Mouse (Mus musculus): ENCODE data around the gene Ddx4. TPM values are rescaled to one million over a fixed set of nuclear protein-coding genes. Genes with fewer than 3 reads are reported as not detected.

The Ddx4 gene
- polyA plus RNA-seq, 1 experiment from 2014 or later, result 0.79 TPM

- H3K36me3 ChIP-seq (ENCODE audit: control insufficient read depth, insufficient read depth, low read length), result no peaks in the 10 kb centered on the region
- no peak overlapping the region for H3K4me2 ChIP-seq
- DNase-seq (ENCODE audit: low spot score, missing footprints) (no peak), ATAC-seq (ENCODE audit: low FRiP score) (no peak)
- WGBS, result 90% methylated on average over 6 of the region's 6 CpGs
- H3K27me3 ChIP-seq (ENCODE audit: control insufficient read depth, insufficient read depth, low read length), result no peaks in the 10 kb centered on the region
- no peaks in the 10 kb centered on the region for H3K4me1 ChIP-seq (ENCODE audit: control insufficient read depth, insufficient read depth, low read length)
- H3K9me3 ChIP-seq (ENCODE audit: control insufficient read depth, low read length), result no peaks in the 10 kb centered on the region
- H3K27ac ChIP-seq (ENCODE audit: low read depth, low read length), result no peak overlapping the region
- H3K9ac ChIP-seq (ENCODE audit: low read length), result no peak overlapping the region
- no peak overlapping the region for H3K4me3 ChIP-seq (ENCODE audit: low read depth, low read length)
Measured at GRCm38 (mm10) chr13:112672797-112673196, 20.5 kb upstream of the Ddx4 start.

GRCm38 (mm10) chr13:112671708-112672107 lies 19.4 kb upstream of the Ddx4 start:
- Histone ChIP-seq H3K4me3 (ENCODE audit: low read depth, low read length) (no peak overlapping the region), H3K36me3 (ENCODE audit: control insufficient read depth, insufficient read depth, low read length) (no peaks in the 10 kb centered on the region), H3K27me3 (ENCODE audit: control insufficient read depth, insufficient read depth, low read length) (no peaks in the 10 kb centered on the region), H3K4me2 (no peak overlapping the region), H3K9me3 (ENCODE audit: control insufficient read depth, low read length) (no peaks in the 10 kb centered on the region), H3K4me1 (ENCODE audit: control insufficient read depth, insufficient read depth, low read length) (no peaks in the 10 kb centered on the region), H3K27ac (ENCODE audit: low read depth, low read length) (no peak overlapping the region), H3K9ac (ENCODE audit: low read length) (no peak overlapping the region)
- 71% methylated on average over 13 of the region's 13 CpGs for WGBS
- ATAC-seq (ENCODE audit: low FRiP score) (no peak), DNase-seq (ENCODE audit: low spot score, missing footprints) (no peak)

DNA sequence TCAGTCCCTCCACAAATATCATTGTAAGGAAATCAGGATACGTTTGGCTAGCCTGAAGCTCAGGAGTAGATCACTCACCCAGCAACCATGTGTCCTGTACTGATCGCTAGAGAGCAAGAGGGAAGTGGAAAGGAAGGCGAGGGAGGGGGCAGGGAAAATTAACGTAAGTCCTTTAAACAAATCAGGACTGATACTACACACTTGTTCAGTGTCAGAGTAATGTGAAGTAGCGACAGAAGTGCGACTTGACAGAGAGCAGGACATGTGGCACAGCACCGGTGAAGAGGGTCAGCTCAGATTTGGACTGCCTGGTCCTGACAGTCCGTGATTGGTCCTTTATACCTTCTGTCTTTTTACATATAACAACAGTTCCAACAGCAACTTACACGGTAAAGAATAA lies 14.9 kb upstream of the Ddx4 start:
- Histone ChIP-seq H3K36me3 (ENCODE audit: control insufficient read depth, insufficient read depth, low read length) (no peaks in the 10 kb centered on the region), H3K27me3 (ENCODE audit: control insufficient read depth, insufficient read depth, low read length) (no peaks in the 10 kb centered on the region), H3K4me3 (ENCODE audit: low read depth, low read length) (no peak overlapping the region), H3K4me1 (ENCODE audit: control insufficient read depth, insufficient read depth, low read length) (no peaks in the 10 kb centered on the region), H3K9ac (ENCODE audit: low read length) (no peak overlapping the region), H3K4me2 (no peak overlapping the region), H3K27ac (ENCODE audit: low read depth, low read length) (no peak overlapping the region), H3K9me3 (ENCODE audit: control insufficient read depth, low read length) (no peaks in the 10 kb centered on the region)
- ATAC-seq (ENCODE audit: low FRiP score) (no peak), DNase-seq (ENCODE audit: low spot score, missing footprints) (no peak)
- 88% methylated on average over 9 of the region's 9 CpGs for WGBS

DNA sequence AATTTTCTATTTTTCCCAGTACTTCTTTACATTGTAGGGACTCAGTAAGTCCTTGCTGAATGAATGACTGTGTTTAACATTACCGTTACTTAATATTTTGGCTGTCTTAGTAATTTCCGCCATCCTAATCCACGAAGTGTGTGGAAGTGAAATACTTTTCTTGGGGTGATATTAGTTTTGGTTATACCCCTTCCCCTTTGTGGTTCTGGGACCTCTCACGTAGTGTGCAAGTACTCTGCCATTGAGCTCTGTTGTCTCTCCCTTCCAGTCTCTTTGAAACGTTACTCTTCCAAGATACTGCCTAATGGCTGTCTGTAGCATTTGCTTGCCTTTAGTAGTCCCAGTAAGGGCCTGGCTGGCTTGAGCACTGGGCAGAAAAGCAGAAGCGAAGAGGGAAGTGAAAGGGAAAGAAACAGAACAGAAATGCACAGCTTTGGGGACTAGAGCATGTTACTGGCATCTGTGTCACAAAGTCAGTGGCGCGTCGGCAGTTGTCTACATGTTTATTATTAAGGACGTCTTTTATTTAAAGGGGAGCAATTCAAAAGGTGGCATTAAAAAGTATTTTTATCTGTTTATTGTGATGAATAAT lies 14.3 kb upstream of the Ddx4 start:
- no peak overlapping the region for H3K27ac ChIP-seq (ENCODE audit: low read depth, low read length)
- H3K4me2 ChIP-seq, result no peak overlapping the region
- no peaks in the 10 kb centered on the region for H3K36me3 ChIP-seq (ENCODE audit: control insufficient read depth, insufficient read depth, low read length)
- no peaks in the 10 kb centered on the region; the same call in 1 of the 2 replicates for H3K4me1 ChIP-seq (ENCODE audit: control insufficient read depth, insufficient read depth, low read length)
- WGBS, result 91% methylated on average over 10 of the region's 10 CpGs
- no peaks in the 10 kb centered on the region for H3K27me3 ChIP-seq (ENCODE audit: control insufficient read depth, insufficient read depth, low read length)
- H3K9ac ChIP-seq (ENCODE audit: low read length), result no peak overlapping the region
- no peak for ATAC-seq (ENCODE audit: low FRiP score)
- H3K9me3 ChIP-seq (ENCODE audit: control insufficient read depth, low read length), result no peaks in the 10 kb centered on the region
- DNase-seq (ENCODE audit: low spot score, missing footprints), result no peak
- H3K4me3 ChIP-seq (ENCODE audit: low read depth, low read length), result no peak overlapping the region

GRCm38 (mm10) chr13:112661687-112662086 lies 9.4 kb upstream of the Ddx4 start:
- Histone ChIP-seq H3K4me3 (ENCODE audit: low read depth, low read length) (no peak overlapping the region), H3K9me3 (ENCODE audit: control insufficient read depth, low read length) (no peaks in the 10 kb centered on the region), H3K36me3 (ENCODE audit: control insufficient read depth, insufficient read depth, low read length) (no peaks in the 10 kb centered on the region), H3K27me3 (ENCODE audit: control insufficient read depth, insufficient read depth, low read length) (no peaks in the 10 kb centered on the region), H3K4me2 (peak overlapping the region; percentile 80; the same call in 1 of the 2 replicates), H3K9ac (ENCODE audit: low read length) (no peak overlapping the region), H3K4me1 (ENCODE audit: control insufficient read depth, insufficient read depth, low read length) (peaks cover 4% of the 10 kb centered on the region), H3K27ac (ENCODE audit: low read depth, low read length) (no peak overlapping the region)
- WGBS, result 73% methylated on average over 2 of the region's 2 CpGs
- DNase-seq (ENCODE audit: low spot score, missing footprints), result no peak
- no peak for ATAC-seq (ENCODE audit: low FRiP score)

DNA sequence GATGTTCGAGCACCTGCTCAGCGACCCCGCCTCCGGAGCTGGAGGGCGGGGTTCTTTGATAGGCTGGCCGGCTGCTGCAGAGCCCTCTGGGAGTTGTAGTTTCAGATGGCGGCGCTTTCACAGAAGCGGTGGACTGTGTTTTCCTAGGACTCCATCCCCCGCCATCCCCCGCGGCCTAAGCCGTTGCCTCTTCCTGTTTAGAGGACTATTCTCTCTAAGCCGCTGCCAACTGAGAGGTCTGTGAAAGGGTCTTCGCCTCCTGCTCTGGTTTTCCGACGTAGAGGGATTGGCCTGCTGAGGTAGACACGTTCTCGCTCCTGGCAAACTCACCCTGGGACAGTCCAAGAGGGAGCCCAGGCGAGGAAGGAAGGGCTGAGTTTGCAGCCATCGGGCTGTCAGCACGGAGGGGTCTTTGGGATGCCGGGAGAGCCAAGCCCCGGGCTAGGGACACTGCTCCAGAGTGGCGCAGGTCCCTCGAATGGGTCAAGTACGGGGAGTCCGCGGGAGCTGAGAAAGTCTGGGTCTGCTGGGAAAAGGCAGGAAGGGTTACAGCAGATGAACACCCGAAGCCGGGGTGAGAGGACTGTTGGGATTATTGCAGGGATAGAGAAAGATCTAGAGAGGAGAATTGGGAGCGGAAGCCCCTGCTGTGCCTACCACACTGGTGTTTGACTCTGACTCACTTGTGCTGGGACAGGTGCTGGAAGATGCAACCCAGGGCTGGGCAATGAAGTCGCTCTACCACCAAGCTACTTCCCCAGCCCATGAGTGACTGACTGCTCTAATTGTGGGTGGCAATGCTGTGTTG lies 8.5 kb upstream of the Ddx4 start, which contains the start of gene Slc38a9:
TSS of gene Slc38a9 (plus strand) at position 178 of the 808 bp plus-strand sequence.
- peak; percentile 98 for ATAC-seq (ENCODE audit: low FRiP score)
- H3K4me3 ChIP-seq (ENCODE audit: low read depth, low read length), result peak within 1 kb of the TSS; percentile 72
- no peaks in the 10 kb centered on the region for H3K9me3 ChIP-seq (ENCODE audit: control insufficient read depth, low read length)
- no peaks in the 10 kb centered on the region for H3K27me3 ChIP-seq (ENCODE audit: control insufficient read depth, insufficient read depth, low read length)
- peak within 1 kb of the TSS; percentile 75 for H3K9ac ChIP-seq (ENCODE audit: low read length)
- H3K4me1 ChIP-seq (ENCODE audit: control insufficient read depth, insufficient read depth, low read length), result peaks cover 4% of the 10 kb centered on the region
- H3K36me3 ChIP-seq (ENCODE audit: control insufficient read depth, insufficient read depth, low read length), result no peaks in the 10 kb centered on the region
- DNase-seq (ENCODE audit: low spot score, missing footprints), result peak; percentile 98
- peak within 1 kb of the TSS; percentile 80 for H3K4me2 ChIP-seq
- under 1% methylated on average over 33 of the region's 33 CpGs for WGBS
- no peak within 1 kb of the TSS for H3K27ac ChIP-seq (ENCODE audit: low read depth, low read length)

GRCm38 (mm10) chr13:112659986-112660573 lies 7.8 kb upstream of the Ddx4 start:
- Histone ChIP-seq H3K27ac (ENCODE audit: low read depth, low read length) (no peak overlapping the region), H3K4me2 (peak overlapping the region; percentile 80), H3K4me3 (ENCODE audit: low read depth, low read length) (peak overlapping the region; percentile 72), H3K9ac (ENCODE audit: low read length) (peak overlapping the region; percentile 65), H3K36me3 (ENCODE audit: control insufficient read depth, insufficient read depth, low read length) (no peaks in the 10 kb centered on the region), H3K27me3 (ENCODE audit: control insufficient read depth, insufficient read depth, low read length) (no peaks in the 10 kb centered on the region), H3K4me1 (ENCODE audit: control insufficient read depth, insufficient read depth, low read length) (peaks cover 4% of the 10 kb centered on the region), H3K9me3 (ENCODE audit: control insufficient read depth, low read length) (no peaks in the 10 kb centered on the region)
- WGBS, result 3% methylated on average over 10 of the region's 10 CpGs
- DNase-seq (ENCODE audit: low spot score, missing footprints) (no peak), ATAC-seq (ENCODE audit: low FRiP score) (peak; percentile 43)

- H3K9me3 ChIP-seq (ENCODE audit: control insufficient read depth, low read length), result peaks cover 8% of the 10 kb centered on the region
- no peak overlapping the region for H3K27ac ChIP-seq (ENCODE audit: low read depth, low read length)
- H3K36me3 ChIP-seq (ENCODE audit: control insufficient read depth, insufficient read depth, low read length), result no peaks in the 10 kb centered on the region
- ATAC-seq (ENCODE audit: low FRiP score), result no peak
- H3K4me3 ChIP-seq (ENCODE audit: low read depth, low read length), result no peak overlapping the region
- H3K9ac ChIP-seq (ENCODE audit: low read length), result no peak overlapping the region
- H3K4me2 ChIP-seq, result no peak overlapping the region
- WGBS, result 87% methylated on average over 3 of the region's 3 CpGs
- no peak for DNase-seq (ENCODE audit: low spot score, missing footprints)
- H3K27me3 ChIP-seq (ENCODE audit: control insufficient read depth, insufficient read depth, low read length), result no peaks in the 10 kb centered on the region
- H3K4me1 ChIP-seq (ENCODE audit: control insufficient read depth, insufficient read depth, low read length), result no peaks in the 10 kb centered on the region
Measured at GRCm38 (mm10) chr13:112651183-112651582, 1.1 kb downstream of the Ddx4 start.
